ENCODE assay signal across 9 mouse cellular contexts in the genomic region with DNA sequence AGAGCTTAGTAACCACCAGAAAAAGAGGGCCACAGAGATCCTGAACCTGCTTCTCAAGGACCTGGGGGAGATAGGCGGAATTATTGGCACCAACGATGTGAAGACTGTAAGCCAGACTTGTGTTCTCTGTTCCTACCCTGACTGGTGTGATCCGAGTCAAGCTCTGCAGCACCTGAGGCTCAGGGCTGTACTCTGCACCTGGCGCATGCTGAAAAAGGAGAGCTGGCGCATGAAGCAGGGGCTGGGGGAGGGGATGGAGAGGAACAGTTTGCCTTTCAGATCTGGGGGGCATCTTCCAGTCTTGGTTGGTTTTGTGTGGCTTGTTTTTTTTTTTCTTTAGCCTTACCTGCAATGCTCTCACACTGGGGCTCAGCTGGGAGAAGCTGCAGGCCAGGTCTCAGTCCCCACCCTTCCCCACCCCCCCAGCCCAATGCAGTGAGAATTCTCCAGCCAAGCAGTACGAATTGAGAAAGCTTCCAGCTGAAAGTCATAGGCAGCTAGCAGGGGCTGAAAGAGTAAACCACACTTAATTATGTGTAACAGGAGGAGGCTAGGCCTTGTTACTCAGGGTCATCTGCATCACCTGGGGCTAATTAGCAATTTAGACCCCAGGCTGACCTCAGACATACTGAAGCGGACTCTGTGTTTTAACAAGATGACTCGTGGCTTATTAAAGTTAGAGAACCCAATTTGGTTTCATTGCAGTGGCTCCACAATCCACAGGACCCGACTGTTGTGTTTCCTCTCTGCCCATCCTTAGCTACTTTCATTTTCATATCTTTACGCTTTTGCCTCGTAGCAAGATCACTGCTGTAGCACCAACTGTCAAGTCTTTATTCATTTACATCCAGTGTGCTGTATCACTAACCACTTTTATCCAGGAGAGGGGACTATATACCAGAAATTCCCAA. TPM values are rescaled to one million over a fixed set of nuclear protein-coding genes. Genes with fewer than 3 reads are reported as not detected.
A peak's percentile ranks its signal among the peaks of the same experiment; 100 is the strongest.
DNase-seq lines count a peak whose midpoint lies in the region; ATAC-seq lines count a peak whose summit lies in the region.
"Had no signal": no experiment of that assay in that cellular context is flagged by ENCODE, and none has a peak within 500 bp of the region (broad histone marks: within the 10 kb centered on the region; RNA-seq: fewer than 3 reads in every experiment).

No protein-coding gene starts in this region.

- whole genome bisulfite sequencing in midbrain, embryonic 12.5 days, result 77% methylated on average over 11 of the region's 11 CpGs
- 73% methylated on average over 11 of the region's 11 CpGs for WGBS in midbrain, embryonic 11.5 days
- WGBS in embryonic facial prominence, embryonic 12.5 days, result 23% methylated on average over 11 of the region's 11 CpGs
- WGBS in limb, embryonic 10.5 days, result 24% methylated on average over 11 of the region's 11 CpGs

- H3K36me3 ChIP-seq in midbrain, embryonic 12.5 days, result peaks cover 73% of the 10 kb centered on the region
- peaks cover 4% of the 10 kb centered on the region for H3K36me3 ChIP-seq in midbrain, embryonic 11.5 days (ENCODE audit: control insufficient read depth, insufficient read depth, low read length)
- H3K36me3 ChIP-seq in embryonic facial prominence, embryonic 12.5 days, result peaks cover 17% of the 10 kb centered on the region
- H3K36me3 ChIP-seq in limb, embryonic 10.5 days, result peaks cover 20% of the 10 kb centered on the region

- H3K9ac ChIP-seq in midbrain, embryonic 12.5 days (replicated peaks), result no peak overlapping the region
- H3K9ac ChIP-seq in midbrain, embryonic 11.5 days (ENCODE audit: low read length), result no peak overlapping the region
- peak overlapping the region; percentile 24; the same call in 1 of the 2 replicates for H3K9ac ChIP-seq in embryonic facial prominence, embryonic 12.5 days

- no peak overlapping the region for H3K4me2 ChIP-seq in midbrain, embryonic 12.5 days (replicated peaks)
- H3K4me2 ChIP-seq in midbrain, embryonic 11.5 days, result no peak overlapping the region
- H3K4me2 ChIP-seq in embryonic facial prominence, embryonic 12.5 days (replicated peaks), result peak overlapping the region; percentile 32

- H3K27me3 ChIP-seq in midbrain, embryonic 12.5 days, result no peaks in the 10 kb centered on the region
- H3K27me3 ChIP-seq in midbrain, embryonic 11.5 days (ENCODE audit: control insufficient read depth, insufficient read depth, low read length), result no peaks in the 10 kb centered on the region
- no peaks in the 10 kb centered on the region for H3K27me3 ChIP-seq in embryonic facial prominence, embryonic 12.5 days
- H3K27me3 ChIP-seq in limb, embryonic 10.5 days (ENCODE audit: low read depth, poor library complexity, severe bottlenecking), result no peaks in the 10 kb centered on the region

- H3K9me3 ChIP-seq in midbrain, embryonic 12.5 days, result no peaks in the 10 kb centered on the region
- H3K9me3 ChIP-seq in midbrain, embryonic 11.5 days (ENCODE audit: control insufficient read depth, low read length), result no peaks in the 10 kb centered on the region
- H3K9me3 ChIP-seq in embryonic facial prominence, embryonic 12.5 days, result no peaks in the 10 kb centered on the region
- no peaks in the 10 kb centered on the region for H3K9me3 ChIP-seq in limb, embryonic 10.5 days (replicated peaks)

- 0 out of 2 replicates have a peak overlapping the region, but pooled peaks have one; percentile 25 for H3K27ac ChIP-seq in midbrain, embryonic 12.5 days (replicated peaks)
- H3K27ac ChIP-seq in midbrain, embryonic 11.5 days (ENCODE audit: low read depth, low read length), result no peak overlapping the region
- peak overlapping the region; percentile 73 for H3K27ac ChIP-seq in embryonic facial prominence, embryonic 12.5 days
- peak overlapping the region; percentile 71 for H3K27ac ChIP-seq in limb, embryonic 10.5 days

- 0 out of 2 replicates have a peak, but pooled peaks cover 6% of the 10 kb centered on the region for H3K4me1 ChIP-seq in midbrain, embryonic 12.5 days
- H3K4me1 ChIP-seq in midbrain, embryonic 11.5 days (ENCODE audit: control insufficient read depth, insufficient read depth, low read length), result no peaks in the 10 kb centered on the region
- H3K4me1 ChIP-seq in embryonic facial prominence, embryonic 12.5 days, result peaks cover 21% of the 10 kb centered on the region
- H3K4me1 ChIP-seq in limb, embryonic 10.5 days, result peaks cover 63% of the 10 kb centered on the region

- no peak overlapping the region for H3K4me3 ChIP-seq in midbrain, embryonic 12.5 days
- H3K4me3 ChIP-seq in midbrain, embryonic 11.5 days (ENCODE audit: low read depth, low read length), result no peak overlapping the region
- no peak overlapping the region for H3K4me3 ChIP-seq in embryonic facial prominence, embryonic 12.5 days
- peak overlapping the region; percentile 27 for H3K4me3 ChIP-seq in limb, embryonic 10.5 days

- no peak for ATAC-seq in midbrain, embryonic 12.5 days (ENCODE audit: low FRiP score, low read depth)
- no peak for ATAC-seq in midbrain, embryonic 11.5 days (ENCODE audit: low FRiP score)
- ATAC-seq in embryonic facial prominence, embryonic 12.5 days (ENCODE audit: insufficient number of reproducible peaks, insufficient read depth, low FRiP score, low TSS enrichment), result no peak

- no peak for DNase-seq in midbrain, embryonic 11.5 days (ENCODE audit: low spot score, missing footprints)
- DNase-seq in limb, embryonic 10.5 days (ENCODE audit: low spot score), result peak; percentile 63
- peak; percentile 42 to 43 for DNase-seq in thymus, postnatal 10 days (ENCODE audit: low spot score in 2 of 2)
- DNase-seq in adrenal gland, adult 18-20 months (ENCODE audit: low spot score in 2 of 2), result no peak
- no peak for DNase-seq in right cerebral cortex, postnatal 4 days
- DNase-seq: layer of hippocampus, postnatal 36 days; retina, postnatal 1 day had no signal

RNA-seq across cellular contexts. Expression of gene Lypd6b, which starts 54.5 kb away (rescaled TPM):
- polyA plus RNA-seq in midbrain, embryonic 12.5 days (2016; fragmentation: Nextera tagmentation; extraction: Ambion mirVana), result 0.42 and 0.89 TPM in 2 replicates
- 0.36 and 0.87 TPM in 2 replicates for polyA plus RNA-seq in midbrain, embryonic 11.5 days (2014; fragmentation: Nextera tagmentation; extraction: Ambion mirVana)
- 5.2 and 7.9 TPM in 2 replicates for polyA plus RNA-seq in embryonic facial prominence, embryonic 12.5 days (2016; fragmentation: Nextera tagmentation; extraction: Ambion mirVana)
- polyA plus RNA-seq in limb, embryonic 10.5 days (2016; fragmentation: Nextera tagmentation; extraction: Ambion mirVana), result 3.8 and 3.9 TPM in 2 replicates
- total RNA-seq in adrenal gland, adult 18-20 months (2021), result under 1 TPM; 0.50 to 0.54 TPM

Comparison
In these comparisons a context has a peak if more than half of its experiments do, and no peak if none do; other contexts are left out.
1. DNase-seq: peak in limb, embryonic 10.5 days (single experiment) and thymus, postnatal 10 days (2 of 2); none in midbrain, embryonic 11.5 days (single experiment), adrenal gland, adult 18-20 months (0 of 2) and right cerebral cortex, postnatal 4 days (single experiment).